Mouse (Mus musculus) hindbrain, embryonic 16.5 days (tissue): Measurements from ENCODE around the gene Dido1. TPM values are rescaled to one million over a fixed set of nuclear protein-coding genes. Genes with fewer than 3 reads are reported as not detected.

Experiments used
- ATAC-seq: fragments of 200-750 bp; cut with Nextera tagmentation; 2 replicates; pipeline ENCODE4 v1.8.0; 2017; ENCODE audit warnings: moderate TSS enrichment, moderate library complexity
- H3K27ac ChIP-seq: fragments of 300-500 bp; sonication (generic); 2 replicates; pipeline ENCODE4 v1.5.1; 2014; ENCODE audit warnings: low read depth, mild to moderate bottlenecking, control low read depth, low read length, moderate library complexity
- H3K27me3 ChIP-seq: fragments of 300-500 bp; sonication (generic); replicated peaks from 2 replicates; pipeline ENCODE4 v1.6.1; 2014; ENCODE audit warnings: low read length; ENCODE audit not compliant: control insufficient read depth, insufficient read depth
- H3K36me3 ChIP-seq: fragments of 300-500 bp; sonication (generic); 2 replicates; pipeline ENCODE4 v1.6.1; 2014; ENCODE audit warnings: mild to moderate bottlenecking, low read length, moderate library complexity, mixed read lengths; ENCODE audit not compliant: control insufficient read depth, insufficient read depth
- H3K4me1 ChIP-seq: fragments of 300-500 bp; sonication (generic); 2 replicates; pipeline ENCODE4 v1.6.1; 2014; ENCODE audit warnings: low read depth, low read length; ENCODE audit not compliant: control insufficient read depth, insufficient read depth
- H3K4me2 ChIP-seq: fragments of 300-500 bp; sonication (generic); 2 replicates; pipeline ENCODE4 v1.6.1; 2014; ENCODE audit warnings: mild to moderate bottlenecking, low read length, control low read depth, moderate library complexity
- H3K4me3 ChIP-seq: fragments of 300-500 bp; sonication (generic); 2 replicates; pipeline ENCODE4 v1.5.1; 2014; ENCODE audit warnings: mild to moderate bottlenecking, low read length, control low read depth, moderate library complexity
- H3K9ac ChIP-seq: fragments of 300-500 bp; sonication (generic); 2 replicates; pipeline ENCODE4 v1.6.1; 2014; ENCODE audit warnings: low read depth, mild to moderate bottlenecking, control low read depth, low read length, moderate library complexity
- H3K9me3 ChIP-seq: fragments of 300-500 bp; sonication (generic); 2 replicates; pipeline ENCODE4 v1.6.1; 2014; ENCODE audit warnings: mild to moderate bottlenecking, low read length, moderate library complexity; ENCODE audit not compliant: control insufficient read depth
- WGBS: fragments of 180-500 bp; shearing (Covaris S2); extraction: QIAGEN DNeasy Blood & Tissue Kit; methylation state at CpG from one replicate; pipeline ENCODE4 v1.1.7; 2014; 5-methylcytosine and 5-hydroxymethylcytosine counted together
- polyA plus RNA-seq: library from polyadenylated mRNA; unstranded; fragments of >200 nt; fragmentation: Nextera tagmentation; extraction: Ambion mirVana; gene quantifications from 2 replicates; pipeline ENCODE4 v1.2.1, GENCODE M21; 2015

Gene Dido1
- polyA plus RNA-seq, 1 experiment from 2014 or later, result 20.7 TPM

- peak; percentile 71 for ATAC-seq
- H3K9ac ChIP-seq, result no peak overlapping the region
- H3K9me3 ChIP-seq, result no peaks in the 10 kb centered on the region
- H3K4me1 ChIP-seq, result no peaks in the 10 kb centered on the region
- no peak overlapping the region for H3K27ac ChIP-seq
- H3K36me3 ChIP-seq, result peaks cover 26% of the 10 kb centered on the region
- H3K27me3 ChIP-seq, result no peaks in the 10 kb centered on the region
- H3K4me2 ChIP-seq, result no peak overlapping the region
- no peak overlapping the region for H3K4me3 ChIP-seq
- 19% methylated on average over 4 of the region's 4 CpGs for whole genome bisulfite sequencing
These were observed 31.1 kb downstream of the Dido1 start for GRCm38 (mm10) chr2:180678609-180679140.

DNA sequence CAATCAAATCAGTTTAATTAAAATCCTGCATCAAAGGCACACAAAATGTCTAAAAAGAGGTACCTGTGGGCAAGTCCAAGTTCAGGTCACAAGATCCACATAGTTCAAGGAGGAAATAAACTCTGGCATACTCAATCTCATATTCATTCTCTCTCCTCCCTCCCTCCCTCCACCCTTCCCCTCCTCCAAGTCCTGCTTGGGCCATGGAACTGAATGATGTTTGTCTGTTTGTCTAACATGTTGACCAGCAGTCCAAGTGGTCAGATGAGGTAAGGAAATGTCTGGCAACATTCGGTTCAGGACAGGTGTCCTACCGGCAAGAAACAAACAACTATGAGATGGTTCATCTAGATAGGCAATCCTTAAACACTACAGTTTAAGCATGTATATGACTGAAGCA lies 33.1 kb downstream of the Dido1 start:
- 91% methylated on average over 2 of the region's 2 CpGs for WGBS
- no peak for ATAC-seq
- H3K9ac ChIP-seq, result no peak overlapping the region
- H3K27me3 ChIP-seq, result no peaks in the 10 kb centered on the region
- no peak overlapping the region for H3K4me2 ChIP-seq
- no peaks in the 10 kb centered on the region for H3K4me1 ChIP-seq
- H3K4me3 ChIP-seq, result no peak overlapping the region
- no peak overlapping the region for H3K27ac ChIP-seq
- no peaks in the 10 kb centered on the region for H3K9me3 ChIP-seq
- peaks cover 19% of the 10 kb centered on the region for H3K36me3 ChIP-seq

DNA sequence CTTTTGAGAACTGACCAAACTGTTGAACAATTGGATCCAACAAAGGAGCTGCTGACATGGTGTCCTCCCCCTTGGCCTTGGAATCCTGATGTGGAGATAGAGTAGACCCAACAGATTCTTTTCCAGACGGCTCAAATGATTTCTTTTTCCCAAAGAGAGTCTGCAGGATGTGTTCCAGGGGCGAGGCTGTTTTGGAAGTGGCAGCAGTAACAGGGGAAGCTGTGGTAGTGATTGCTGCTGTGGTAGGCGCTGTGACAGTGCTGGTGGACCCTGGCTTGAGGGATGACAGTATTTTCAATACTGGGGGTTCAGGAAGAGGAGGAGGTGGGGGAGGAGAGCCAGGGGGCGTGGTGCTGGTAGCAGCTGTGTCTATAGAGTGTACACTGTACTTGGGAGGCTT lies 47.8 kb downstream of the Dido1 start:
- no peak overlapping the region for H3K4me2 ChIP-seq
- no peaks in the 10 kb centered on the region for H3K27me3 ChIP-seq
- no peak overlapping the region for H3K4me3 ChIP-seq
- WGBS, result 83% methylated on average over 4 of the region's 4 CpGs
- ATAC-seq, result no peak
- H3K36me3 ChIP-seq, result peaks cover 7% of the 10 kb centered on the region
- no peak overlapping the region for H3K9ac ChIP-seq
- H3K27ac ChIP-seq, result no peak overlapping the region
- no peaks in the 10 kb centered on the region; the same call in 1 of the 2 replicates for H3K4me1 ChIP-seq
- no peaks in the 10 kb centered on the region for H3K9me3 ChIP-seq

DNA sequence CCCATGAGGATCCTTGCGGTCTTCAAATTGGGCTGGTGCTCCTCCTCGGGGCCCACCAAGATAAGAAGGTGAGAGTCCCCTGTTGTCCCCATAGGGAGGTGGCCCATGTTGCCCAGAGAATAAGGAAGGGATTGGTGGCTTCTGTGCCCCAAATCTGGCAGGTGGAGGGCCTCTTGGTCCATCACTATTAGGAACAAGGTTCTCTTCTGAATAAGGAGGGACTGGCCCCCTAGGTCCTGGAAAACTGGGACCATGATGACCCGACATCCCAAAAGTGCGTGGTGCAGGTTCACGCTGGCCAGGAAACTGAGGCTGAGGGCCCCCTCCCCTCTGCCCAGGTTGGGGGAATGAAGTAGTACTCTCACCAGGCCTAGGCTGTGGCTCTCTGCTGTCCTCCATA lies 49.3 kb downstream of the Dido1 start:
- Histone ChIP-seq H3K4me3 (no peak overlapping the region), H3K27me3 (no peaks in the 10 kb centered on the region), H3K9ac (no peak overlapping the region), H3K27ac (no peak overlapping the region), H3K4me1 (no peaks in the 10 kb centered on the region; the same call in 1 of the 2 replicates), H3K9me3 (no peaks in the 10 kb centered on the region), H3K4me2 (no peak overlapping the region), H3K36me3 (peaks cover 7% of the 10 kb centered on the region)
- 96% methylated on average over 5 of the region's 5 CpGs for WGBS
- ATAC-seq, result no peak

DNA sequence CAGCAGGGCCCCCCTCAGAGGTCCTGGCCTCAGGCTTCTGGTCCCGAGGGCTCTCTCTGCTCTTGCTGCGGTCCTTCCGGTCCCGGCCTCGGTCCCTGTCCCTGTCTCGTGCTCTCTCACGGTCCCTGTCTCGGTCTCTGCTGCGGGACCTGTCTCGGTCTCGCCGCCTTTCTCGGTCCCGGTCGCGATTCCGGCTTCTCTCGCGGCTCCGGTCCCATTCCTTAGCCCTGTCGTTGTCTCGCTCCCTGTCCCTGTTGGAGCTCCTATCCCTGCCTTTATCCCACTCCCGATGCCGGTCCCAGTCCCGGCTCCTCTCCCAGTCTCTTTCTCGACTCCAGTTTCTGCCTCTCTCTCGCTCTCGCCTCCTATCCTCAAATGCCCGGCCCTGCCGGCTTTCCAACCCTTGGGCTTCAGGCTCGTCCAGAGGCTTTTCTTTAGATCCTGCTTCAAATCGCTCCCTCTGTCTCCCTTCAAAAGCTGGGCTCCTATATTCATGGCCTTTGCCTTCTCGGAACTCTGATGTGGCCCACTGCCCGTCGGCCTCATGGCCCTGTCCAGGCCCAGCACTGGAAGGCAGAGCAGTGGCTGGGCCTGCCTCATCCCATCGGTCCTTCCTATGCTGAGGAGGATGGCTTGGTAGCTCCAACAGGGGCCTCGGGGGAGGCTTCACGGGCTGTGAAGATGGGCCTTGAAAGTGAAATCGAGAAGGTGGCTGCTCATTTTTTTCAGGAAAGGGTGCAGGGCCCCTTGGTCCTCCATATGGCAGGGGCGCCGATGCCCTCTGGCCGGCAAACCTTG lies 50.2 kb downstream of the Dido1 start:
- H3K36me3 ChIP-seq, result peaks cover 7% of the 10 kb centered on the region
- peak overlapping the region; percentile 16; the same call in 1 of the 2 replicates for H3K4me3 ChIP-seq
- no peaks in the 10 kb centered on the region for H3K27me3 ChIP-seq
- 27% methylated on average over 42 of the region's 42 CpGs for WGBS
- H3K4me2 ChIP-seq, result peak overlapping the region; percentile 41
- no peak for ATAC-seq
- peak overlapping the region; percentile 28 for H3K9ac ChIP-seq
- no peaks in the 10 kb centered on the region; the same call in none of the 2 replicates for H3K4me1 ChIP-seq
- no peaks in the 10 kb centered on the region for H3K9me3 ChIP-seq
- H3K27ac ChIP-seq, result no peak overlapping the region

DNA sequence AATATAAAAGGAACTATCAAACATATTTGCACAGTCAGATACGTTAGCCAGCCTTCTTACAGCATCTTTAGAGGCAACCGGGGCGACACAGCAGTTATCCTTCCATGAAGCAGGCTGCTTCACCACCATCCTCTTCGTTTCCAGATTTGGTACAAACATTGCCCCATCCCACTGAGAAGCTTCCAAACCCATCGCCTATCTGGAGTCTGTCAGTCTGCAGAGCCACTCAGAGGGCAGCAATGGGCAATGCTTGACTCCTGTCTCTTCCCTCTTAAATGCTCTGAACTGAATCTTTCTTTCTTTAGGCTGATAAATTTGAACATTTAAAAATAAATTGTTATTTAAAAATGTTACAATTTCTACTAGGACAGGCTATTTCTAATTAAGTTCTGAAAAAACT lies 51.4 kb downstream of the Dido1 start:
- Histone ChIP-seq H3K4me1 (no peaks in the 10 kb centered on the region; the same call in none of the 2 replicates), H3K4me3 (no peak overlapping the region), H3K36me3 (peaks cover 7% of the 10 kb centered on the region), H3K9me3 (no peaks in the 10 kb centered on the region), H3K4me2 (no peak overlapping the region), H3K27me3 (no peaks in the 10 kb centered on the region), H3K9ac (no peak overlapping the region), H3K27ac (no peak overlapping the region)
- WGBS, result 92% methylated on average over 5 of the region's 5 CpGs
- ATAC-seq, result no peak

GRCm38 (mm10) chr2:180657394-180658013 lies 52.3 kb downstream of the Dido1 start:
- peak; percentile 75; the same call in 1 of the 2 replicates for ATAC-seq

DNA sequence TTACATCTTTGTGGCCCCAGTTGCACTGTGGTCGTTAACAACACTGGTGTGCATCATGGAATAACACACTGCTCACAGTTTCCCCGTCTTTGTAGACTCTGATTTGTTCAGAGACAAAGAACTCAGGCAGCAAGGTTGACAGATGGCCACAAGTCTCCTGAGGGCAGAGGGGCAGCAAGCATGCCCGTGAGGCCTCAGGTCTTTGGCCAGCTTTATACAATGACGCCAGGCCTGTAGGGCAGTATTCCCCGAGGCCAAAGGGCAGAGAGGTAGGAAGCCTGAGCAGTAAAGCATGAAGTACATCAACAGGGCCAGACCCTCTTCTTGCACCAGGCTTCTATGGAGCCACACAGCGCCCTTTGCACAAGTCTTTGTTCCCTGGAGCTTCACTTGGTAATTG lies 54.6 kb downstream of the Dido1 start:
- 33% methylated on average over 6 of the region's 6 CpGs for WGBS
- Histone ChIP-seq H3K4me3 (no peak overlapping the region), H3K36me3 (no peaks in the 10 kb centered on the region), H3K9me3 (no peaks in the 10 kb centered on the region), H3K27me3 (no peaks in the 10 kb centered on the region), H3K9ac (no peak overlapping the region), H3K4me2 (no peak overlapping the region), H3K27ac (no peak overlapping the region), H3K4me1 (no peaks in the 10 kb centered on the region; the same call in none of the 2 replicates)
- no peak for ATAC-seq

More at GRCm38 (mm10) chr2:180657394-180658013, 52.3 kb downstream of the Dido1 start:
- Histone ChIP-seq H3K27ac (no peak overlapping the region), H3K9me3 (no peaks in the 10 kb centered on the region), H3K36me3 (peaks cover 7% of the 10 kb centered on the region), H3K27me3 (no peaks in the 10 kb centered on the region), H3K4me2 (no peak overlapping the region), H3K4me3 (no peak overlapping the region), H3K4me1 (no peaks in the 10 kb centered on the region; the same call in none of the 2 replicates), H3K9ac (no peak overlapping the region)
- 69% methylated on average over 4 of the region's 4 CpGs for WGBS

- Histone ChIP-seq H3K27ac (no peak overlapping the region), H3K4me2 (no peak overlapping the region), H3K27me3 (no peaks in the 10 kb centered on the region), H3K36me3 (no peaks in the 10 kb centered on the region), H3K9me3 (no peaks in the 10 kb centered on the region), H3K9ac (no peak overlapping the region), H3K4me3 (no peak overlapping the region), H3K4me1 (no peaks in the 10 kb centered on the region; the same call in none of the 2 replicates)
- WGBS, result 78% methylated on average over 7 of the region's 7 CpGs
- no peak for ATAC-seq
These were observed 55.1 kb downstream of the Dido1 start for GRCm38 (mm10) chr2:180654666-180655065.
